Mouse (Mus musculus): ENCODE measurements around the gene Rras.

DNA sequence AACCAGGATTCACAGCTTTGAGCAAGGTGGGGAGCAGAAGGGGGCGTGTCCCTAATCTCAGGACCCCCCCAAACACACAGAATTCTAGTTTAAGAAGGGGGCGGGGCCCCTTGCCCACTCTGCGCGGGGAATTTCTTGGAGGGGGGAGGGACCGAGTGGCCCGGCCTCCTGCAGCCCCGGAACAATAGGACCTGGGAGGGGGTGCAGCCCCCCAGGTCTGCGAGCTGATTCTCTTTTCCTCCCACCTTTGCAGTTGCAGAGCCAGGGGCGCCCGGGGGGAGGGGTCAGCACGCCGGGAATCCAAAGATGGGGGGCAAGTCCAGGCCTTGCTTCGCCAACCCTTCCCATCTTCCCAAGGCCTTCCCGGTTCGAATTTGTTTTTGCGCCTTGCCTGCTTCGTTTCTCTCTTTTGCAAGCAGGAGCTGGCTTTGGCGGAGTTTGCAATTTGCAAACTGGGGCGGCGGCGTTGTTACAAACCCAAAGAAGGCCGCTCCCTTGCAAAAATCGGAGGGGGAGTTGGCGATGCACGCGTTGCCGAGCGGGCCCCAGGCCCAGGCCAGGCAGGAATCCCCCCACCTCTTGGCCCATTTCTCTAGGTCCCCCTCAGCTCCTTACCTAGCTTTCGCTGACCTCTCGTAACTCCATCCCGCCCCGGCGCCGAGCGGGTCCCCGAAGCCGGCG is 34.6 kb downstream of the Rras start:
- no peak for TF ChIP-seq CTCF (IDR thresholded peaks at IDR 0.05; ENCODE audit: control insufficient read depth, insufficient read depth, low read length)
- no peak for TF ChIP-seq POLR2A (IDR thresholded peaks at IDR 0.05; ENCODE audit: borderline replicate concordance, control insufficient read depth, low read depth, low read length)
